Mouse (Mus musculus) kidney, embryonic 16.5 days (tissue): ENCODE results near the gene Rbms1. TPM values are rescaled to one million over a fixed set of nuclear protein-coding genes. Genes with fewer than 3 reads are reported as not detected.

Experiments
- ATAC-seq: fragments of 200-750 bp; cut with Nextera tagmentation; 2 replicates; pipeline ENCODE4 v1.8.0; 2017; ENCODE audit warnings: moderate TSS enrichment; ENCODE audit not compliant: low FRiP score, low TSS enrichment
- H3K27ac ChIP-seq: fragments of 300-500 bp; sonication (generic); 2 replicates; pipeline ENCODE4 v1.5.1; 2014; ENCODE audit warnings: low read length
- H3K27me3 ChIP-seq: fragments of 300-500 bp; sonication (generic); 2 replicates; pipeline ENCODE4 v1.6.1; 2014; ENCODE audit warnings: low read length, control low read depth, mixed read lengths; ENCODE audit not compliant: insufficient read depth
- H3K36me3 ChIP-seq: fragments of 300-500 bp; sonication (generic); 2 replicates; pipeline ENCODE4 v1.6.1; 2014; ENCODE audit warnings: low read length, control low read depth, mixed read lengths; ENCODE audit not compliant: insufficient read depth
- H3K4me1 ChIP-seq: fragments of 300-500 bp; sonication (generic); 2 replicates; pipeline ENCODE4 v1.6.1; 2014; ENCODE audit warnings: low read length, control low read depth, mixed read lengths; ENCODE audit not compliant: insufficient read depth
- H3K4me2 ChIP-seq: fragments of 300-500 bp; sonication (generic); replicated peaks from 2 replicates; pipeline ENCODE4 v1.6.1; 2014; ENCODE audit warnings: low read depth, low read length
- H3K4me3 ChIP-seq: fragments of 300-500 bp; sonication (generic); 2 replicates; pipeline ENCODE4 v1.5.1; 2014; ENCODE audit warnings: mild to moderate bottlenecking, low read length
- H3K9ac ChIP-seq: fragments of 300-500 bp; sonication (generic); replicated peaks from 2 replicates; pipeline ENCODE4 v1.6.1; 2014; ENCODE audit warnings: low read length
- H3K9me3 ChIP-seq: fragments of 300-500 bp; sonication (generic); 2 replicates; pipeline ENCODE4 v1.6.1; 2016; ENCODE audit warnings: low read length, control low read depth
- WGBS: fragments of 180-500 bp; shearing (Covaris S2); extraction: QIAGEN DNeasy Blood & Tissue Kit; methylation state at CpG from one replicate; pipeline ENCODE4 v1.1.7; 2014; 5-methylcytosine and 5-hydroxymethylcytosine counted together
- polyA plus RNA-seq: library from polyadenylated mRNA; unstranded; fragments of >200 nt; fragmentation: Nextera tagmentation; extraction: Ambion mirVana; gene quantifications from 2 replicates; pipeline ENCODE4 v1.2.1, GENCODE M21; 2015

The Rbms1 gene
- polyA plus RNA-seq, 1 experiment from 2014 or later: 130 TPM

- Histone ChIP-seq H3K27me3 (no peaks in the 10 kb centered on the region), H3K9ac (no peak overlapping the region), H3K27ac (no peak overlapping the region), H3K4me1 (0 out of 2 replicates have a peak, but pooled peaks cover 9% of the 10 kb centered on the region), H3K4me3 (no peak overlapping the region), H3K36me3 (peaks cover 19% of the 10 kb centered on the region), H3K4me2 (no peak overlapping the region), H3K9me3 (no peaks in the 10 kb centered on the region; the same call in 1 of the 2 replicates)
- no peak for ATAC-seq
- WGBS: 89% methylated on average over 1 of the region's 1 CpGs
These were observed 104.9 kb downstream of the Rbms1 start for GRCm38 (mm10) chr2:60858116-60858515.

GRCm38 (mm10) chr2:60856097-60856496, 106.9 kb downstream of the Rbms1 start:
- Histone ChIP-seq H3K27ac (no peak overlapping the region), H3K4me2 (no peak overlapping the region), H3K9ac (no peak overlapping the region), H3K4me1 (peaks cover 19% of the 10 kb centered on the region), H3K4me3 (no peak overlapping the region), H3K9me3 (no peaks in the 10 kb centered on the region; the same call in 1 of the 2 replicates), H3K27me3 (no peaks in the 10 kb centered on the region), H3K36me3 (peaks cover 13% of the 10 kb centered on the region)
- 71% methylated on average over 2 of the region's 2 CpGs for WGBS
- ATAC-seq: no peak

DNA sequence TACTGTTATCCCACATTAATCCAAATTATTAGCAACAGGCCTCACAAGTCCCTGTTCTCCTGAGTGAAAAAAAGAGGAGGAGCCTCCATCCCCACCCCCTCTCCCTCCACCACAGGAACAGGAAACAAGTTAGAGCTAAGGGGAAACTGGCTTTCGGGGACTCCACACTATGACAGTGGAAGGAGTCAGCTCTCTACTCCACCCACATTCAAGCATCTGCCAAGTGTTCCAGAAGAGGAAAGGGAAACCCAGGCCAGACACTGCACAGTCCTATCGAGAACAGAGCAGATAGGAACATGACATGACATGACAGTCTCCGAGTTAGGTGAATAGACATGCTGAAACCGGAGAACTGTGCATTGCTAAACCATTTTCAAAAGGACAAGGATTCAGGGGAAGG, 108.0 kb downstream of the Rbms1 start:
- 46% methylated on average over 4 of the region's 4 CpGs for WGBS
- Histone ChIP-seq H3K27me3 (no peaks in the 10 kb centered on the region), H3K4me1 (peaks cover 26% of the 10 kb centered on the region), H3K9me3 (no peaks in the 10 kb centered on the region; the same call in 1 of the 2 replicates), H3K9ac (no peak overlapping the region), H3K27ac (peak overlapping the region; percentile 37; the same call in 1 of the 2 replicates), H3K36me3 (peaks cover 13% of the 10 kb centered on the region), H3K4me2 (no peak overlapping the region), H3K4me3 (no peak overlapping the region)
- ATAC-seq: peak; percentile 69; the same call in 1 of the 2 replicates

GRCm38 (mm10) chr2:60851898-60852297, 111.1 kb downstream of the Rbms1 start:
- Histone ChIP-seq H3K4me1 (peaks cover 26% of the 10 kb centered on the region), H3K27ac (no peak overlapping the region), H3K27me3 (no peaks in the 10 kb centered on the region), H3K9me3 (no peaks in the 10 kb centered on the region), H3K9ac (no peak overlapping the region), H3K4me2 (no peak overlapping the region), H3K36me3 (no peaks in the 10 kb centered on the region), H3K4me3 (no peak overlapping the region)
- 0 out of 2 replicates have a peak, but pooled peaks have one; percentile 33 for ATAC-seq
- WGBS: 42% methylated on average over 3 of the region's 3 CpGs

- Histone ChIP-seq H3K4me3 (no peak overlapping the region), H3K9ac (no peak overlapping the region), H3K9me3 (no peaks in the 10 kb centered on the region), H3K4me2 (no peak overlapping the region), H3K27ac (no peak overlapping the region), H3K4me1 (peaks cover 23% of the 10 kb centered on the region), H3K36me3 (no peaks in the 10 kb centered on the region), H3K27me3 (no peaks in the 10 kb centered on the region)
- 53% methylated on average over 14 of the region's 14 CpGs for WGBS
- no peak for ATAC-seq
These were observed 111.8 kb downstream of the Rbms1 start for GRCm38 (mm10) chr2:60851057-60851718.

DNA sequence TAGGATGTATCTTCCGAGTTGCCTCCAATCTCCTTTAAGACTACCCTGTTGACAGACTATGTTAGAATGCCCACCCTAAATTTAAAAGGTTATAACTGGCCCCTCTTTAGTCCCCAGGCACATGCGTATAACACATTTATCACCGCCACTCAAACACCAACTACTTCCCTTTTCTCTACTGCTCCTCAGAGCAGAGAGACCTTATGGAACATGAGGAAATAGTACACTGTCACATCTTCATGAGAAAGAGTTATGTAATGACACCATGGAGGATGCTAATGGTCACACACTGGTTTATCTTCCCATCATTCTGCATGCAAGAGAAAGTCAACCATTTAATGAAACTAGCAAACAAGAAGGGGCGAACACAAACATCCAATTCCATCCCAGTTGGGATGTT, 114.5 kb downstream of the Rbms1 start:
- H3K9ac ChIP-seq: no peak overlapping the region
- H3K9me3 ChIP-seq: no peaks in the 10 kb centered on the region
- no peak overlapping the region for H3K4me3 ChIP-seq
- peaks cover 21% of the 10 kb centered on the region for H3K4me1 ChIP-seq
- ATAC-seq: no peak
- H3K27me3 ChIP-seq: no peaks in the 10 kb centered on the region
- no peak overlapping the region for H3K4me2 ChIP-seq
- WGBS: 94% methylated on average over 4 of the region's 4 CpGs
- H3K27ac ChIP-seq: no peak overlapping the region
- no peaks in the 10 kb centered on the region for H3K36me3 ChIP-seq

DNA sequence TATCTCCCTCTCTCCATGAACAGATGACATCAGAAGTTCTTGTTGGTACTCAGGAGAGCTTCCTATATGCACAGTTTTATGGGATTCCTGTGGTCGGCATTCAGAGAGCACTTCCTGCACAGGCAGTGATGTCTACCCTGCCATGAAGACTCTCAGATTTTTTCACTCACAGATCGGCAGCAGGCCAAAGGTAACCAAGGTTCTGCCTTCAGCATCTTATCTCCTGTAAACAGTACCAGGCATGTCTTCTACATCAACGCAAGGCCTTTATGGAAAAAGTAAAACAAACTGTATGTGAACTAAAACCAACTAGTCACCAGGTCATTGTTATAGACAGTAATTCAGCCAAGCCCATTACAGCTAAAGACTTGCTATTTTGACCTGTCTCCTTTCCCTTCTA, 115.0 kb downstream of the Rbms1 start:
- Histone ChIP-seq H3K27ac (no peak overlapping the region), H3K9me3 (no peaks in the 10 kb centered on the region), H3K27me3 (no peaks in the 10 kb centered on the region), H3K4me2 (no peak overlapping the region), H3K4me1 (peaks cover 22% of the 10 kb centered on the region), H3K36me3 (no peaks in the 10 kb centered on the region), H3K9ac (no peak overlapping the region), H3K4me3 (no peak overlapping the region)
- ATAC-seq: no peak
- WGBS: 82% methylated on average over 3 of the region's 3 CpGs

GRCm38 (mm10) chr2:60845316-60845894, 117.6 kb downstream of the Rbms1 start:
- H3K27me3 ChIP-seq: no peaks in the 10 kb centered on the region
- H3K36me3 ChIP-seq: peaks cover 9% of the 10 kb centered on the region; the same call in 1 of the 2 replicates
- no peak overlapping the region for H3K4me2 ChIP-seq
- no peak for ATAC-seq
- no peak overlapping the region for H3K27ac ChIP-seq
- H3K4me1 ChIP-seq: peaks cover 8% of the 10 kb centered on the region
- no peak overlapping the region for H3K9ac ChIP-seq
- WGBS: 45% methylated on average over 5 of the region's 5 CpGs
- no peak overlapping the region for H3K4me3 ChIP-seq
- no peaks in the 10 kb centered on the region for H3K9me3 ChIP-seq

- Histone ChIP-seq H3K9me3 (no peaks in the 10 kb centered on the region), H3K36me3 (peaks cover 9% of the 10 kb centered on the region; the same call in 1 of the 2 replicates), H3K27me3 (no peaks in the 10 kb centered on the region), H3K4me1 (peaks cover 10% of the 10 kb centered on the region), H3K9ac (no peak overlapping the region), H3K4me3 (no peak overlapping the region), H3K4me2 (no peak overlapping the region), H3K27ac (no peak overlapping the region)
- 100% methylated on average over 1 of the region's 1 CpGs for WGBS
- ATAC-seq: no peak
These were observed 118.7 kb downstream of the Rbms1 start for GRCm38 (mm10) chr2:60844259-60844658.

GRCm38 (mm10) chr2:60843633-60844032, 119.4 kb downstream of the Rbms1 start:
- Histone ChIP-seq H3K4me1 (peaks cover 10% of the 10 kb centered on the region), H3K9ac (no peak overlapping the region)
- WGBS: 85% methylated on average over 3 of the region's 3 CpGs

More at GRCm38 (mm10) chr2:60843633-60844032, 119.4 kb downstream of the Rbms1 start:
- Histone ChIP-seq H3K27me3 (no peaks in the 10 kb centered on the region), H3K9me3 (no peaks in the 10 kb centered on the region), H3K4me2 (no peak overlapping the region), H3K36me3 (peaks cover 9% of the 10 kb centered on the region; the same call in 1 of the 2 replicates), H3K4me3 (no peak overlapping the region), H3K27ac (0 out of 2 replicates have a peak overlapping the region, but pooled peaks have one; percentile 5)
- ATAC-seq: no peak
